Mouse (Mus musculus): ENCODE data around the gene Cep78.
A peak's percentile ranks its signal among the peaks of the same experiment; 100 is the strongest.

The Cep78 gene

DNA sequence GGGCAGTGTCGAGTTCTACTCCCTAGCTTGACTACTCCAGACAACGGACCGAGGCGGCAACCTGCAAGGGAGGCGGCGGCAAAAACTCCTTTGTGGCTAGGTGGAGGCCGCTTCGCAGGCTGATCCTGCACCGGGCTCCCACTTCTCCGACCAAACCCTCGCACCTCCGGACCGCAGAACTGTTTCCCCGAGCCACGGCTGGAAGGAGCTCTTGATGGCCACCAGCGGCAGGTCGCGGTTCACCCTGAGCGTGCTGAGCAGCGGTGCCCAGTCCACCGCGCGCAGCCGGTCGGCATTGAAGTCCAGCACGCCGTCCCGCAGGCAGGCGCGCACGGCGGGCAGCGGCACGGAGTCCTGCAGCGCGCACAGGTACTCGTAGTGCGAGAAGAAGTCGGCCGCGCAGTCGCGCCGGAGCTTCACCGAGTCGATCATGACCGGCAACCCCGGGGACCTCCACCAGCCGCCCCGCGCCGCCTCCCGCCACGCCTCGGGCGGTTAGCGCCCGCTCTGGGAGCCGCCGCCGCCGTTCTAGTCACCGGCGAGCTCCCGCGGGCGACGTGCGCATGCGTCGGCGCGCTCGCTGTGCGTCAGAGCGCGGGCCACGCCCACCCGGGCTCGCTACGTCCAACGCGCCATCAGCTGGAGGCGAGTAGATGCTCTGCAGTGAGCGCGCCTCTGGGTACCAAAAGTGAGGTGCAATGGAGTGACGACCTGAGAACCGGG lies at the start of gene Cep78:
TSS of gene Cep78 (minus strand) at position 541 of the 723 bp plus-strand sequence.
- DNase-seq (ENCODE audit: low spot score), result peak; percentile 95

DNA sequence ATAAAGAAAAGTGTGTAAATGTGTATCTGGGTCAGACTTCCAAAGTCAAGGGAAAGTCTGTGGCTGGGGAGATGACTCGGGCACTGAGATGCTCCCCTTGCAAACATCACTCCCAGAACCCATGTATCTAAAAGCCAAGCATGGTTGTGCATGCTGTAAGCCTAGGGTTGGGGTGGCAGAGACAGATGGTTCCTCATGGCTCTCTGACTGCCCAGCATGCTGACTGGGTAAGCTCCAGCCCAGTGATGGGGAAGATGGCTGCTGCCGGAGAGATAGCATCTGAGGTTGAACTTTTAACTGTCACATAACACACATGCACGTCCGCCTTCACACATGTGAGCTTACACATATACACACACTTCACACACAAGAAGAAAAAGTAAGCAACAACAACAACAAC lies 46.5 kb upstream of the Cep78 start:
- DNase-seq (ENCODE audit: low spot score), result no peak

DNA sequence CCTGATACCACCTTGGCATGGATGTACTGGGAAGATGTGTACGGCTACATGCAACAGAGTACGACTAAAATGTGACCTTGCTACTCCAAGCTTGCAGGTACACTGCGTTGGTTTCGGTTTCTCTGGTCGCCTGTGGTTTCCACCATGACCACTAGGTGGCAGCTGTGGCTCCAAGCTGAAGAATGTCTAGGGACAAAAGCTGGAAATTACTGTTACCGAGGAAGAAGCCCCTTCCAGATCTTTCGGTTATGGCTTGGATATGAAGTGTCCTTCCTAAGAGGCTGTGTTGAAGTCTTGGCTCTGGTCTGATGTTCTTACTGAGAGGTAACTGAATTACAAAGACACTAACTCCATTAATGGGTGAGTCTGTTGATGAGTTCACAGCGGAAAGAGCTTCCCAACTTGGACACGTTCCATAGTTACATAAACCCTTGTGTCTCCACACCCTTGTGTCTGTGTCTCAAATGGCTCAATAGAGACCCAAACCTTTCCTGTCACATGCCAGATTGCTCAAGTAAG lies 44.5 kb upstream of the Cep78 start:
- DNase-seq (ENCODE audit: low spot score), result peak; percentile 49

DNA sequence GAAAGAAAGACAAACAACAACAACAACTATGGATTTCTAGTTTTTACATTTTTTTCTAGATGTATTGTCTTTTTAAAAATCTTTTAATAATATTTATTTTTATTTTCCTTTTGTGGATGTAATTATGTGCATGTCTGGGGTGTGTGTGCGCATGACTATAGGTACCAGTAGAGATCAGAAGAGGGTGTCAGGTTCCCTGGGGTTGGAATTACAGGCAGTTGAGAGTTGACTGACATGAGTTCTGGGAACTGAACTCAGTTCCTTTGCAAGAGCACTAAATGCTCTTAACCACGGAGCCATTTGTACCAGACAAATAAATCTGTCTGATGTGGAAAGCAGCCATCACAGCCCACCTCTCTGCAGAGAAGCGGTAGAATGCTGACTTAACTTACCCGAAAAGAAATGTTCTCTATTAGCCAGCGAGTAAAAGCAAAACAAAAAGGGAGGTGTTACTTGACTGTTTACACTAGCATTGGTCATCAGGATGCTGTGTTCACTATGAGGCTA lies 44.0 kb upstream of the Cep78 start:
- no peak for DNase-seq (ENCODE audit: low spot score)

DNA sequence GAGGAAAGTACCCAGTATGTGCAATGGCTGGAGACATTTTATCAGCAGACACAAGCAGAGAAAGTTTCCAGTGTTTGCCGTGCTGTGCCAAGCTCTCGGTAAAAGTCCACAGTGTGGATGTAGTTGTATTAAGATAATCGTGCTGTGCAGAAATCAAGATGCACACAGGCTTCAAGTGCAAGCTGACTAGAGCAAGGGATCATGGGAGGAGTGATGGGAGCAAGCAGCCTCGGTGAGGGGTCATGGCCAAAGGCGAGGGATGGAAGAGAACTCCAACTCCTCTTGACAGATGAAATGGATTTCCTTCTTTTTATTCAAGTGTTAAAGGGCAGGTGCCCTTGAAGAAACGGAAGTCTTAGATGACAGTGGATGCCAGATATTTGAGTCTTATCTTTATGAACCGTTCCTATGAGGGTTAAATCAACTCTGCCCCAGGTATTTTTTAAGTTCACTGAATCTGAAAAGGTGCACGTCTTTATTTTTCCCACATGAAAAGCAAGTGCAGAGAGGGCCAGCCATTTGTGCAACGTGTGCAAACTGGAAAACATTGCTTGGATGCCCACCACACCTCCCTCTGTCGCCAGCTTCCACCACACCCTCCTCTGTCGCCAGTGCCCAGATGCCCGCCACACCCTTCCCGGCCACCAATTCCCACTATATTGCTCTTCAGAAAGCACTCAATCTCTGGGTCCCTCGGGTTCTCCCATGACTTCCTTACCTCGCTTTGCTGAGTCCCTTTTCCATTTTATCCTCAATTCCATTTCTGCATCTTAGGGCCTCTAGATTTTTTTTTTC lies 43.3 kb upstream of the Cep78 start:
- no peak for DNase-seq (ENCODE audit: low spot score)

DNA sequence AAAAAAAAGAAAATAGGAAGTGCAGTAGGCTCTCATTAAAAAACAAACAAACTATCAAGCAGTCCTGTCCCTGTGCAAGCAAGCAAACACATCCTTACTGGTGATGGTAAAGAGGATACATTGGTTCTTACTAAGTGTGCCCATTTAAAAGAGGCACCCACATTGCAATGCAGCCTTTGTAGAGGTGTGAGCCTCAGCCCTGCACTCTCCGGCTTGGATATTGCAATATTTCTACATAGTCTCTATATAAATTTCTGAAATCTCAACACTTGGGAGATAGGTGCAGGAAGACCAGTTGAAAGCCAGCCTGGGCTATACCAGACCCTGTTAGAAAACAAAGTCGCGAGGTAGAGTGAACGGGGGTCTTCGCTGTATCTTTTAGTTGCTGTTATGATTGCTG lies 41.5 kb upstream of the Cep78 start:
- no peak for DNase-seq (ENCODE audit: low spot score)

DNA sequence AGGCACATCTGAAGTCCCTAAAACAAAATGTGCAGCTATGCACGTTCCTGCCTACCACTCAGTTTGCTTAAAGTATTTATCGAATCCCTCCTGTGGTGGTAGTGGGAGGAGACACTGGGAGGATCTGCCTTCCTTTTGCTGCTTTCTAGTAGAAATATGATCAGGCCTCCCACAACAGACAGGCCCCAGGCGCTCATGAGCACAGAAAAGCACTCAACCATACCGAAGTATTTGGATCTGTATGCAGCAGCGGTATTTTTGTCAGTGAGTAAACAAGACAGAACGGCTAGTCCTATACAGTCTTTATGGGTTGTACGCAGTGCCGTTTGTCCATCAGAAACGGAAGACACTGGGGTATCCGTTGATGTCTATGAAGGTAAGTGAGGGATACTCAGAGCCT lies 37.4 kb upstream of the Cep78 start:
- DNase-seq (ENCODE audit: low spot score), result no peak

DNA sequence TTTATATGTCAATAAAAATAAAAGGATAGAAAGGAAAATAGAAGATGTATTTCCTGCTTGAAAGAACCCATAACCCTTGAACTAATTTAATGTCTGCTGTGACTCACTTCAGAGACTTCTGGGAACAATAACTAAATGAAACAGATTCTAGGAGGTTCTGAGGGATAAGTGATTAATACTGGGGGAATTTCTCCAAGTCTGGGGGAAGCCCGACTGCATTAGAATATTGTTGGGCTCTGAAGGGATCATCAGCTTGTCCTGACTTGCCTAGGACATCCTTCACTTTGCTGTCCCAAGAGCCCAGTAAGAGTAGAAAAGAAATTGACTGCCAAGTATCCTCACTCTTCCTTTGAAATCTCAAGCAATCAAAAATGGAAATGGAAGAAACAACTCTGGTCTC lies 31.4 kb upstream of the Cep78 start:
- no peak for DNase-seq (ENCODE audit: low spot score)

DNA sequence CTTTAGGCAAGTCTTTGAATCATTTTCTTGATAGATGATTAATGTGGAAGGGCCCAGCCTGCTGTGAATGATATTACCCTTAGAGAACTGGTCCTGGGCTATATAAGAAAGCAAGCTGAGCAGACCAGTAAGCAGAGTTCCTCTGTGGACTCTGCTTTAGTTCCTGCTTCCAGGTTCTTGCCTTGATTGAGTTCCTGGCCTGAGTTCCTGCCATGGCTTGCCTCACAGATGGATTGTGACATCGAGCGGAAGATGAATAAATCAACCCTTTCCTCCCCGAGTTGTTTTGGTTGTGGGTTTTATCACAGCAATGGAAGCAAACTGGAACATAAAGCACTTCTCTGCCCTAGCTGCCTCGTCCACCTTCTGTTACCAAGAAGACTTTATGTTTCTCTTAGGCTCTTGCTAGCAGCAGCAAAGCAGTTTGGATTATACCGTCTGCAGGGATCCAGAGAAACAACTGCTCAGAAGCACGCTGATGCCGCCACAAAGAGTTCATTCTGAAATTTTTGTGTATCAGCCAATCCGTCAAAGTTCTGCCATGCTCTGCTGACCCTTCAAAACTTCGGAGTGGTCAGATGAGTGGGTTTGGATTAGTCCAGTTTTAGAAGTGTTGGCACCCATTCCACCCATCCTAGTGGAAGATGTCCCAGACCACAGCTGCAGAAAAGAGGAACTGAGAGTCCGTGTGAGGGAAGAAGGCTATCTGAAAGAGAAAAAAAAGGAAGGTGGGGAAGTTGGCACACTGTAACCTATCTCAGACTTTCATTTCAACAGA lies 30.6 kb upstream of the Cep78 start:
- DNase-seq (ENCODE audit: low spot score), result no peak

DNA sequence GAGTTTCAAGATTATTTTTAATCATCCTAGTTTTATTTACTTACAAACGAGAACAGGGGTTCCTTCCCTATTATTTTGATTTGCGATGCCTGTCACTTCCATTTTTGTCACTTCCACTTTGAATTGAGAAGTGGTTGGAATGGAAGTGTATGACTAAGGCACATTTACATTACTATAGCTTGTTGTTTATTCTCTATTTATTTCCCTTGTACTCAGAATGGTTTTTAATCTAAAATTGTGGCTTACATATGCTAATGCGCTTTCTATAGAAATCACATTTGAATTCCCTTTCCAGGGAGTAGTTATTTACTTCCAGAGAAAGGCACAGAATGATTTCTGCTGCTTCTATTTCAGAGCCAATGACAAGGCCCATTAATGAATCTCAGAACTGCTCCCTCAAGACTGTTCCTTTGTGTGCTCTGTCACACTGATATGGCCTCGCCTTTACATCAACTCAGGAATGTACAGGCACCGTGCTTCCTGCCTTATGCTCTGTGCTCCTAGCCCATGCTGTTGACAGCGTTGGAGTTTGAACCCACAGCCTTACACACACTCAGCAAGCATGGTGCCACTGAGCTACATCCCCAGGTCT lies 25.1 kb upstream of the Cep78 start:
- no peak for DNase-seq (ENCODE audit: low spot score)

DNA sequence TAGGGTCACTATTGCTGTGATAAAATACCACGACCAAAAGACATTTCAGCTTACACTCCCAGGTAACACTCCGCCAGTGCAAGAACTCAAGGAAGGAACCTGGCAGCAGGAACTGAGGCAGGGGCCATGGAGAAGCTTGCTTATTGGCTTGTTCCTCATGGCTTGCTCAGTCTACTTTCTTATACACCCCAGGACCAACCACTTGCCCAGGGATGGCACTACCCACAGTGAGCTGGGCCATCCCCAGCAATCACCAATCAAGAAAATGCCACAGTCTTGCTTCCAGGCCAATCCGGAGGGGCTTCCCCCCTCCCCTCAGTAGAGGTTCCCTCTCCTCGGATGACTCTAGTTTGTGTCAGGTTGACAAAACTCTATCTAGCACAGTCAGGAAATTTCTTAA lies 24.3 kb upstream of the Cep78 start:
- DNase-seq (ENCODE audit: low spot score), result no peak

DNA sequence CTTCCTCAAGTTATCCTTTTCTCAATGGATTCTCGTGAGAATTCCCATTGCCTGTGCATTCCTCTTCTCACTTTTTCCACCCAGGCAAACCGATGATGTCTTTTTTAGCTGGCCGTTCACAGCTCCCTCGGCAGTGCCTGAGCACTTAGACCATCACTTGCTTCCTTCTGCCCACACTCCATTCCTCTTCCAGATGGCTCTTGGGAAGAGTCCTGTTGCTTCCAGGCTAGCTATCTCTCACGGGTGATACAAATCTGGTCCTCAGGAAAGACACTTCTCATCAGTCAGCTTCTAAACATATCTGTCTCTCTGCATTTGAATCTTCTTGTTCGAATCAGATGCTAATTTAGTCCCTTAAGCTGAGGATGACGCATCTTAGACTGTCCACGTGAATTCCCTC lies 22.3 kb upstream of the Cep78 start:
- no peak for DNase-seq (ENCODE audit: low spot score)

DNA sequence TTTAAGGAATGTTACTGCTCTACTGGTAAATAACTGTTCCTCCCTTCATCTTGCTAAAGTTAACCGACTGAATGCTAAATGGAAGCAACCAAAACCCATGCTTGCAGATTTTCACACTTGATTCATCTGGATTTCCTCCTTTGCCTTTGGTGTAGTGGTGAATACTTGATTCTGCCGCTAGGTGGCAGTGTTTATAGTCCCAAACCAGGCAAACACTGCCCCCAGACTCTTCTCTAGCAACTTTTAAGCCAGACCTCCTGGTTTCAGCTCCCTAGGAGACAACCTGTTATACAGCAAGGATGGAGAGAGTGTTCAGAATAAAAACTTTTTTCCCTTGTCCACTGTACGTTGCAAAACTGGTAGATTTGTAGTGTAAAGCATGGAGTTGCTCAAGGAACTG lies 13.4 kb upstream of the Cep78 start:
- peak; percentile 86 for DNase-seq (ENCODE audit: low spot score)

DNA sequence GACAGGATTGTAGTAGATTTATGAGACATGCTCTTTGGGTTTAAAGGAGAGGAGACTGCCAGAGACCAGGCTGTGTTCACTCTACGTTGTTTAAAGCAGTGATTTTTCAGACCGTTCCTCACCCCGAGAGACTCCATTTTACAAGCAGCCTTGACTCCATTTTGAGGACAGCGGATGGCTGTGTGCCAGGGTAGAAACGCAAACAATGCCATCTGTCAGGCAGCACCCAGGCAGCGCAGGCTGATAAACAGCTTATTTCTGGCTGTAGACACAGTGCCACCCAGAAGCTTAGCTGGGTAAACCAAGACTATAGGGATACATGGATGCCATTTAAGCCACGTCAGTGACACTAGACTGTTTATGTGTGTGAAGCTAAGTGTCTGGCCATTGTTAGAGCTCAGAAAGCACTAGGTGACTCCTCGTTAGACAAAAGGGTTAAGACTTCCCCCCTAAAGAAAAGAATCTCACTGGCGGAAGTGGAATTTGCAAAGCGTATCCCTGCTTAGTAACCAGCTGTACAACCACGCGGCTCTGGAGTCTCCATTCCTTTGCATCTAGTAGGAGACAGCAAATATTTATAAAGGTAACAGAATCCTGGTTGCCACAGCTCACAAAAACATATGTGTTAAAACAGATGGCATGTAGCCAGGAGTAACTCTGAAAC lies 12.2 kb upstream of the Cep78 start:
- peak; percentile 5 for DNase-seq (ENCODE audit: low spot score)

DNA sequence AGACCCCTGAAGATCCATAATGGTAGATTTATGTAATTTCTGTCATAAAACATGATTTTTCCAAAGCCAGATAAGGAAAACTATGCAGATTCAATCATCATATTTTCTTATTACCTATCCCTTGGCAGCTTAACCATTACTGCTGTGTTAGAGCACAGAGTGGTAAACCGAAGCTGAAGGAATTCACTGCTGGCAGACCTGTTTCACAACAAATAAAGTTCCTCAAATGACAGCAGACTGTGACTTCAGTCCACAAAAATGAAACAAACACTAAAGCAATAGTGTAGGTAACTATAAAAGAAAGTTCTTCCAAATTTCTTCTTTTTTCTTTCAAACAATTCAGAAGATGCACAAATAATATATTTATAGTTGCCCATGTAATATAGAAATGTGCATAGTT lies 5.3 kb upstream of the Cep78 start:
- DNase-seq (ENCODE audit: low spot score), result no peak

DNA sequence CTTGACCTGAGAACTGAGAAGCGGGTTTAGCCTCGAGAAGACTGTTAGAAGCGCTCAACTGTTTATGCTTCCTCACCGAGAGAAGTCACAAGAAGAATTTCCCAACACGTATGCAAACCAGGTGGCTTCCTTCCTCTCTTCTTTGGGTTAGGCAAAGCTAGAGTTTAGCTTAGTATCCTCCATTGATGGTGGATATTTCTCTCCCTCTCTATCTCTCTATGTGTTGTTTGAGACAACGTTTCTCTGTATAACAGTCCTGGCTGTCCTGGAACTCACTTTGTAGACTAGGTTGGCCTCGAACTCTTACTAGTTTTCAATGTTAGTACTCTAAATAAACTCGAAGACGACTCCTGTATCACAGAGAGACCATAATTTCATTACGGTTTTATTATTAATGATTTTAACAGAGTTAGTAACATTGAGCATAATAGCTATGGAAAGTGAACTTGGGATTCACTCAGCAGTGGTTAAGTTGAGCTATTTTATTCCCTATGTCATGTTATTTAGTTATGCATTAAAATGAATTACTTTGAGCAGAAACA lies 454 bp upstream of the Cep78 start:
- no peak for DNase-seq (ENCODE audit: low spot score)

DNA sequence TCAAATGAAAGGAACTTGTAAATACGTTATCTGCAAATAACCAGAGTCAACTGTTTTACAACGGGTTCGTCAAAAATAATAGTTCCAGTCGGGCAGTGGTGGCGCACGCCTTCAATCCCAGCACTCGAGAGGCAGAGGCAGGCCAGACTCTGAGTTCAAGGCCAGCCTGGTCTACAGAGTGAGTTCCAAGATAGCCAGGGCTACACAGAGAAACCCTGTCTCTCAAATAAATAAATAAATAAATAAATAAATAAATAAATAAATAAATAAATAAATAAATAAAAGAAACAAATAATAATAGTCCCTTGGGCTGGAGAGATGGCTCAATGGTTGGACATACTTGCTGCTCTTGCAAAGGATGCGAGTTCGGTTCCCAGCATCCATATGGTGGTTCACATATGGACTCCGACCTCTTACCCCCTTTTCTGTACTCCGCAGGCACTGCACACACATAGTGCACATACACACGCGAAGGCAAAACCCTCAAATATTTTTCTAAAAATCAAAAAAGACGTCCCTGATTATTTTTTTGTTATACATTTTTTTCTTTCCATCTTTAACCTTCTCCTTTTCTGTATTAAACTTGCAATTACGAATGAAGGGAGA lies 947 bp downstream of the Cep78 start:
- peak; percentile 29 for DNase-seq (ENCODE audit: low spot score)

DNA sequence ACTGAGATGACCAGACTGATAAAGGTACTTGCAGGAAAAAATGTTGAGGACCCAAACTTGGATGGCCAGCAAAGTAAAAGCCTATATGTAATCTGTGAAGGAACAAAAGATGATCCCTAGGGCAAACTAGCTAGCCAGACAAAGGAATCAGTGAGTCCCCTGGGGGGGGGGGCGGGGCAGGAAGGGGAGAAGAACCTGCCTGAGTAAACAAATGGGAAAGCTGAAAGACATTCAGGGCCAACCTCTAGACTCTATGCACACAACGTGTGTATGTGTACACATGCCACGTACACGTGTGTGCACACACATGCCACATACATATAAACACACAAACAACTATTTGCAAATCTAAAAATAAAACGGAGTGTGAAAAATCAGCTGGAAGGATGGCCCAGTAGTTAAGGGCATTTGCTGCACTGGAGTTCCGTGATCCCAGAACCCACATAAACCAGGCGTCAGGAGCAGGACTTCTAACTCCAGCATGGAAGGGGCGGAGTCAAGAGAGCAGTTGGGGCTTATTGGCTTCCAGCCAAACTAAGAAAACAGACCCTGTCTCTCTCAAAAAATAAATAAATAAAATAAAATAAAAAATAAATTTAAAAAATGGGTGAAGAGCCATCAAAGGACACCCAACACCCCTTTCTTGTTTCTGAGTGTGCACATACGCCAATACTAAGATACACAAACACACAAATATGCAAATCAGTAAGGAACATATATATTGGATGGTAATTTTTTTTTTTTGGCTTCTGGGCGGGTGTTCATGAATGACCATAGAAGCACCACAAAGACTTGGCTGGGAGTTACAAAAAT lies 1.7 kb downstream of the Cep78 start:
- DNase-seq (ENCODE audit: low spot score), result peak; percentile 36

DNA sequence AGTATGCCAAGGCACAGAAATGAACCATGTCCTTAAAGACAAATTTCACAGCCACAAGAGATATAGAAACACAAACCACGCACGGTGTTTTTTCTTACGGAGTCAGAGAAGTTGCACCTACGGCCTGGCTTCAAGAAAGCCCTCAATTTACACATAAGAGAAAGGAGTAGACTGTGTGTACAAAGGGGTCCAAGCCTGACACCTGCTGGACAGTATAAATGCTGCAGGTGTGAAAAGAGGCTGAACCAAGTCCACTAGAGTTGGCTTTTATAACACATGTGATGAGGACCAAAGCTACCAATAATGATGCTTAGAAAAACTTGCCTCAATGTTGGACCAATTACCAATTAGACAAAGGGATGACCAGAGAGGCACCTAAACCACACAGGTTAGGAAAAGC lies 2.9 kb downstream of the Cep78 start:
- peak; percentile 82 for DNase-seq (ENCODE audit: low spot score)

DNA sequence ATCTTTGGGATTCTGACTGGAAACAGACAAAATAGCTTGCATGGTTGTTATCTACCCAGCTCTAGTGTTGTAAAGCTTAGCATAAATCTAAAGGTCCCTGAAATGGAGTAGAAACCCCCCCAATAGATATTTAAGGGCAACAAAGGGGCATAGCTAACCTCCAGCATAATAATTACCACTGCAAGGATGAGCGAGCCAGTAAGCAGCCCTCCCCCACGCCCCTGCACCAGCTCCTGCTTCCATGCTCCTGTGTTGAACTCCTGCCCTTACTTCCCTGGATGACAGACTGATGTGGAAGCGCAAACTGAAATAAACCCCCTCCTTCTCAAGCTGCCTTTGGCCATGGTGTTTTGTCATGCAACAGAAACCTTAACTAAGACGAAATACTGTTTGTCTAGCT lies 11.4 kb downstream of the Cep78 start:
- DNase-seq (ENCODE audit: low spot score), result no peak

All from retina, embryonic 14.5 days (tissue).